Mouse (Mus musculus) hematopoietic multipotent progenitor cell, adult 10-12 weeks (in vitro differentiated cells): ENCODE data around the gene Arhgdib. TPM values are rescaled to one million over a fixed set of nuclear protein-coding genes. Genes with fewer than 3 reads are reported as not detected.

Source experiments
- polyA plus RNA-seq: library from polyadenylated mRNA; stranded (reverse); fragments of >175 nt; gene quantifications from 2 replicates; pipeline ENCODE4 v1.2.3, GENCODE M21; 2012; ENCODE audit warnings: low replicate concordance

Arhgdib gene
- 203 and 245 TPM in 2 replicates for polyA plus RNA-seq

GRCm38 (mm10) chr6:136941051-136942021 lies at the start of gene Arhgdib:
Arhgdib (minus strand) TSS chr6:136941899.

DNA sequence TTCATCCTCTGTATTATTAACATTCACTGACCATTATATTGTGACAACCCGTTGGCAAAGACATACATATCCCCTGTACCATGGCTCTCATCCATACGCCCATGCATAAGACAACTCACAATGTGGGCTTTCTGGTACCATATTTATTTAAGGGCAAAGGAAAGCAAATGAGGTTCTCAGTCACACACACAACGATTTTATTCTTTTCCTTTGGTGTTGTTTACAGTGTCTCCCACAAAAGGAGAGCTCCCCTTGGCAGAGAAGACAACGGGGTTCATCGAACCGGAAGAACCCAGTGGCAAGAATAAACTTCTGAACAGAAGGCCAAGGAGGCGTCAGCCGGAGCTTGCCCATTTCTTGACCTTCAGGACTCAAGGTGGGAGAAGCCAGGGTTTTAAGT lies 18.2 kb downstream of the Arhgdib start, which contains the start of gene Pde6h:
TSS of gene Pde6h (plus strand) at position 301 of the 400 bp plus-strand sequence.

DNA sequence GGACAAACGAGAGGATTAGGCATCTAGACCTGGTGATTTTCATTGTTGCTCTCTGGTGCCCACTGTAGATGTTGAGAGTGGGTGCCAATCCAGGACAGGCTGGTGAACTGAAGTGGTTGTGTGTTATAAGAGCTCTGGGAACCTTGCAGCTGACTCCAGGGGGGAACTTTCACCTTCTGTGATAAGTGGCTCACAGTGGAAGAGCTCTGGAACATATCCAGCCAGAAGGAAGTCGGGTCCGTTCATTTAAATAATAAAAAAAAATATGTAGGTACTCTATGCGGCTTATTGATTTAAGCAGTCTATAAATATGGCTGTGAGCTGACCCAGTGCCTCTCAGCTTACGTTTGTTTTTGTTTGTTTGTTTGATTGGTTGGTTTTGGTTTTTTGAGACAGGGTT lies 19.6 kb downstream of the Arhgdib start, which contains the start of gene Erp27:
TSS of gene Erp27 (minus strand) at position 101 of the 400 bp plus-strand sequence.

GRCm38 (mm10) chr6:136875670-136876069 lies 66.0 kb downstream of the Arhgdib start, which contains the start of gene Mgp:
Mgp (minus strand) TSS chr6:136875823.

Other genes with a start within 250 kb of the Arhgdib start
- not detected in 2 replicates for gene Gucy2c, start 160.1 kb downstream of the Arhgdib start, polyA plus RNA-seq
- 3.8 and 4.1 TPM in 2 replicates for gene Hist4h4, start 137.5 kb downstream of the Arhgdib start, polyA plus RNA-seq
- 283 and 566 TPM in 2 replicates for gene H2afj, start 133.7 kb downstream of the Arhgdib start, polyA plus RNA-seq
- gene BC049715, start 114.3 kb downstream of the Arhgdib start, polyA plus RNA-seq: 0.12 and 1.1 TPM in 2 replicates
- 133 and 189 TPM in 2 replicates for gene Wbp11, start 113.7 kb downstream of the Arhgdib start, polyA plus RNA-seq
- not detected in 2 replicates for gene Smco3, start 106.4 kb downstream of the Arhgdib start, polyA plus RNA-seq
- gene Art4, start 84.2 kb downstream of the Arhgdib start, polyA plus RNA-seq: 0.07 and 1.3 TPM in 2 replicates
- not detected in 2 replicates for gene Mgp, start 66.1 kb downstream of the Arhgdib start, polyA plus RNA-seq
- gene Erp27, start 19.7 kb downstream of the Arhgdib start, polyA plus RNA-seq: 0.25 and 0.36 TPM in 2 replicates
- gene Pde6h, start 18.1 kb downstream of the Arhgdib start, polyA plus RNA-seq: not detected in 2 replicates
- not detected in 2 replicates for gene Rerg, start 228.6 kb upstream of the Arhgdib start, polyA plus RNA-seq